Mouse (Mus musculus): ENCODE measurements around the gene Ly86. TPM values are rescaled to one million over a fixed set of nuclear protein-coding genes. Genes with fewer than 3 reads are reported as not detected.
A peak's percentile ranks its signal among the peaks of the same experiment; 100 is the strongest.

Gene Ly86
- polyA plus RNA-seq, 1 experiment from 2014 or later: 11.9 TPM

- no peak for TF ChIP-seq CTCF (IDR thresholded peaks at IDR 0.05; ENCODE audit: low read depth)
- Histone ChIP-seq H3K9ac (no peak overlapping the region), H3K9me3 (ENCODE audit: low read depth, low read length) (no peaks in the 10 kb centered on the region), H3K27ac (ENCODE audit: low read depth) (peak overlapping the region; percentile 85), H3K36me3 (ENCODE audit: insufficient read depth) (no peaks in the 10 kb centered on the region), H3K27me3 (ENCODE audit: insufficient read depth, low read length) (no peaks in the 10 kb centered on the region), H3K4me2 (no peak overlapping the region), H3K4me3 (ENCODE audit: low read depth, low read length) (no peak overlapping the region), H3K4me1 (ENCODE audit: insufficient read depth) (peaks cover 10% of the 10 kb centered on the region; the same call in 1 of the 2 replicates)
- ATAC-seq (ENCODE audit: insufficient read depth): peak; percentile 87
- DNase-seq: peak; percentile 86
- whole genome bisulfite sequencing: 30% methylated on average over 4 of the region's 4 CpGs
Measured at GRCm38 (mm10) chr13:37332779-37333543, 12.0 kb upstream of the Ly86 start.

- Histone ChIP-seq H3K4me2 (no peak overlapping the region), H3K36me3 (ENCODE audit: insufficient read depth) (no peaks in the 10 kb centered on the region), H3K27ac (ENCODE audit: low read depth) (peak overlapping the region; percentile 74), H3K9ac (no peak overlapping the region), H3K4me1 (ENCODE audit: insufficient read depth) (peaks cover 10% of the 10 kb centered on the region; the same call in 1 of the 2 replicates), H3K4me3 (ENCODE audit: low read depth, low read length) (no peak overlapping the region), H3K27me3 (ENCODE audit: insufficient read depth, low read length) (no peaks in the 10 kb centered on the region), H3K9me3 (ENCODE audit: low read depth, low read length) (no peaks in the 10 kb centered on the region)
- WGBS: 71% methylated on average over 1 of the region's 1 CpGs
- DNase-seq: no peak
- peak; percentile 42; the same call in 1 of the 2 replicates for ATAC-seq (ENCODE audit: insufficient read depth)
- TF ChIP-seq CTCF (IDR thresholded peaks at IDR 0.05; ENCODE audit: low read depth): no peak
Measured at GRCm38 (mm10) chr13:37333544-37333870, 11.5 kb upstream of the Ly86 start.

- H3K9ac ChIP-seq: no peak overlapping the region
- no peak overlapping the region for H3K27ac ChIP-seq (ENCODE audit: low read depth)
- no peaks in the 10 kb centered on the region for H3K9me3 ChIP-seq (ENCODE audit: low read depth, low read length)
- H3K4me3 ChIP-seq (ENCODE audit: low read depth, low read length): no peak overlapping the region
- H3K36me3 ChIP-seq (ENCODE audit: insufficient read depth): no peaks in the 10 kb centered on the region
- H3K27me3 ChIP-seq (ENCODE audit: insufficient read depth, low read length): no peaks in the 10 kb centered on the region
- DNase-seq (no peak), ATAC-seq (ENCODE audit: insufficient read depth) (no peak)
- no peak overlapping the region for H3K4me2 ChIP-seq
- H3K4me1 ChIP-seq (ENCODE audit: insufficient read depth): 0 out of 2 replicates have a peak, but pooled peaks cover 4% of the 10 kb centered on the region
- no peak for TF ChIP-seq CTCF (IDR thresholded peaks at IDR 0.05; ENCODE audit: low read depth)
- 67% methylated on average over 4 of the region's 4 CpGs for WGBS
Measured at GRCm38 (mm10) chr13:37337269-37337668, 7.7 kb upstream of the Ly86 start.

GRCm38 (mm10) chr13:37337871-37338270 lies 7.1 kb upstream of the Ly86 start:
- no peak for TF ChIP-seq CTCF (IDR thresholded peaks at IDR 0.05; ENCODE audit: low read depth)
- H3K36me3 ChIP-seq (ENCODE audit: insufficient read depth): no peaks in the 10 kb centered on the region
- DNase-seq: peak; percentile 45
- H3K9me3 ChIP-seq (ENCODE audit: low read depth, low read length): no peaks in the 10 kb centered on the region
- no peak for ATAC-seq (ENCODE audit: insufficient read depth)
- H3K27me3 ChIP-seq (ENCODE audit: insufficient read depth, low read length): no peaks in the 10 kb centered on the region
- H3K9ac ChIP-seq: no peak overlapping the region
- 51% methylated on average over 7 of the region's 7 CpGs for WGBS
- H3K4me2 ChIP-seq: no peak overlapping the region
- H3K4me1 ChIP-seq (ENCODE audit: insufficient read depth): no peaks in the 10 kb centered on the region
- H3K27ac ChIP-seq (ENCODE audit: low read depth): no peak overlapping the region
- H3K4me3 ChIP-seq (ENCODE audit: low read depth, low read length): no peak overlapping the region

GRCm38 (mm10) chr13:37342804-37343203 lies 2.2 kb upstream of the Ly86 start:
- H3K36me3 ChIP-seq (ENCODE audit: insufficient read depth): no peaks in the 10 kb centered on the region
- no peak overlapping the region for H3K4me2 ChIP-seq
- no peak overlapping the region for H3K4me3 ChIP-seq (ENCODE audit: low read depth, low read length)
- DNase-seq (no peak), ATAC-seq (ENCODE audit: insufficient read depth) (no peak)
- no peaks in the 10 kb centered on the region for H3K27me3 ChIP-seq (ENCODE audit: insufficient read depth, low read length)
- WGBS: 83% methylated on average over 1 of the region's 1 CpGs
- no peaks in the 10 kb centered on the region for H3K9me3 ChIP-seq (ENCODE audit: low read depth, low read length)
- H3K9ac ChIP-seq: no peak overlapping the region
- H3K27ac ChIP-seq (ENCODE audit: low read depth): no peak overlapping the region
- no peak for TF ChIP-seq CTCF (IDR thresholded peaks at IDR 0.05; ENCODE audit: low read depth)
- H3K4me1 ChIP-seq (ENCODE audit: insufficient read depth): no peaks in the 10 kb centered on the region

- Histone ChIP-seq H3K9ac (no peak overlapping the region), H3K4me3 (ENCODE audit: low read depth, low read length) (no peak overlapping the region), H3K27me3 (ENCODE audit: insufficient read depth, low read length) (no peaks in the 10 kb centered on the region), H3K4me1 (ENCODE audit: insufficient read depth) (no peaks in the 10 kb centered on the region), H3K9me3 (ENCODE audit: low read depth, low read length) (no peaks in the 10 kb centered on the region), H3K36me3 (ENCODE audit: insufficient read depth) (no peaks in the 10 kb centered on the region), H3K4me2 (no peak overlapping the region), H3K27ac (ENCODE audit: low read depth) (no peak overlapping the region)
- no peak for DNase-seq
- no peak for ATAC-seq (ENCODE audit: insufficient read depth)
- WGBS: 90% methylated on average over 10 of the region's 10 CpGs
- TF ChIP-seq CTCF (IDR thresholded peaks at IDR 0.05; ENCODE audit: low read depth): no peak
Measured at GRCm38 (mm10) chr13:37345823-37346222, 815 bp downstream of the Ly86 start.

- Histone ChIP-seq H3K36me3 (ENCODE audit: insufficient read depth) (no peaks in the 10 kb centered on the region), H3K9ac (no peak overlapping the region), H3K27me3 (ENCODE audit: insufficient read depth, low read length) (no peaks in the 10 kb centered on the region), H3K9me3 (ENCODE audit: low read depth, low read length) (no peaks in the 10 kb centered on the region), H3K4me2 (no peak overlapping the region), H3K4me1 (ENCODE audit: insufficient read depth) (no peaks in the 10 kb centered on the region), H3K4me3 (ENCODE audit: low read depth, low read length) (no peak overlapping the region), H3K27ac (ENCODE audit: low read depth) (no peak overlapping the region)
- DNase-seq (no peak), ATAC-seq (ENCODE audit: insufficient read depth) (no peak)
- WGBS: 76% methylated on average over 8 of the region's 8 CpGs
- TF ChIP-seq CTCF (IDR thresholded peaks at IDR 0.05; ENCODE audit: low read depth): no peak
Measured at GRCm38 (mm10) chr13:37347871-37348595, 3.0 kb downstream of the Ly86 start.

Data from lung, embryonic 14.5 days (tissue).